Mouse (Mus musculus): ENCODE measurements at regions not wholly inside any gene's neighbourhood (a gene's known extent, or its start where the extent isn't known, plus 50 kb on each side); places are given as distances from the start of the nearest gene placed in this dataset.

DNA sequence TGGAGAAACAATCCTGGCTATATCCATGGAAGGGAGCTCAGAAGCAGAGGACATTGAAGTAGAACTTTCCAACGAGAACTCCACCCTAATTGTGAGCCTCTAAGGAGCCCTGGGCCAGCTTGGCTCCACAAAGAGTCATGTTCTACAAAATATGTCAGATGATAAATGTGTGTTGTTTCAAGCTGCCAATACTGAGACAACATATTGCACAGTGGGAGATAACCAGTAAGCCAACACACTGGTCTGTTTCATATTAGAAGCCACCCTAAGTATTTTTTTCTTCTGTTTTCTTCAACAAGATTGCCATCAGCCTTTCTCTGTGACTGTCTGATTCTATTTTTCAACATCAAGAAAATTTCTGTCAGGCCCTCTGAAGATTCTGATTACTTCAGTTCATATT lies 289.5 kb upstream of the Pitrm1 start:
- ATAC-seq (ENCODE audit: extremely low read depth, insufficient number of reproducible peaks, low FRiP score, poor library complexity, severe bottlenecking) (no peak), DNase-seq (ENCODE audit: low spot score) (no peak)
- no peaks in the 10 kb centered on the region for H3K9me3 ChIP-seq (replicated peaks)
- H3K4me3 ChIP-seq (ENCODE audit: low read depth, low read length), result no peak overlapping the region
- H3K27me3 ChIP-seq (ENCODE audit: insufficient read depth, low read length), result no peaks in the 10 kb centered on the region
- H3K36me3 ChIP-seq (replicated peaks), result no peaks in the 10 kb centered on the region
- no peak for TF ChIP-seq POLR2AphosphoS5 (IDR thresholded peaks at IDR 0.05; ENCODE audit: insufficient replicate concordance, low read depth, low read length)
- TF ChIP-seq GATA2 (IDR thresholded peaks at IDR 0.05; ENCODE audit: borderline replicate concordance, low read depth, low read length), result no peak
- no peak for TF ChIP-seq CTCF (IDR thresholded peaks at IDR 0.05; ENCODE audit: low read depth, low read length)
- TF ChIP-seq GATA1 (IDR thresholded peaks at IDR 0.05; ENCODE audit: borderline replicate concordance, low read length), result no peak
- no peak for TF ChIP-seq TAL1 (conservative IDR thresholded peaks at IDR 0.05; ENCODE audit: low read depth, low read length)
- H3K4me1 ChIP-seq (ENCODE audit: insufficient read depth, low read depth, low read length), result no peaks in the 10 kb centered on the region

- TF ChIP-seq POLR2AphosphoS5 (IDR thresholded peaks at IDR 0.05; ENCODE audit: insufficient replicate concordance, low read depth, low read length) (no peak), TAL1 (conservative IDR thresholded peaks at IDR 0.05; ENCODE audit: low read depth, low read length) (no peak)
- Histone ChIP-seq H3K4me3 (ENCODE audit: low read depth, low read length) (no peak overlapping the region), H3K36me3 (replicated peaks) (no peaks in the 10 kb centered on the region), H3K9me3 (replicated peaks) (no peaks in the 10 kb centered on the region), H3K4me1 (ENCODE audit: insufficient read depth, low read depth, low read length) (no peaks in the 10 kb centered on the region), H3K27me3 (ENCODE audit: insufficient read depth, low read length) (no peaks in the 10 kb centered on the region)
- no peak for DNase-seq (ENCODE audit: low spot score)
- no peak for ATAC-seq (ENCODE audit: extremely low read depth, insufficient number of reproducible peaks, low FRiP score, poor library complexity, severe bottlenecking)
Measured at GRCm38 (mm10) chr13:6260321-6260865, 287.6 kb upstream of the Pitrm1 start.

DNA sequence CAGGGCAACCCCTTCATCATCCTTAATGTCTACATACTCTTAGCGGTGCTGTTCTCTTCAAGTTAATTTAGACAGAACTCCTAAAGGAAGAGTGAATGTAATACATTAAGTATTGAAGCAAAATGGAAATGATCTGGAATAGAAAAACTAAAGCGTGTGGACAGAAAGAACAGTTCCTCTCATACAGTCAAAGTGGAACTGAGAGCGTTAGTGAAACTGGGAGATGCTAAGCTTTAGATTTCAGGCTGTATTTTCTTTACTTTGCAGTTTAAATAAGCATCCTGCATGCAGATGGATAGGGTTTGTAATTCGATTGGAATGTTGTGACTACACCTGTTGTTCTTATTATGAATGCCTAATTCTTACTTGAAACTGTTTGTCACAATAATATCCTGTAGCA lies 286.5 kb upstream of the Pitrm1 start:
- Histone ChIP-seq H3K4me1 (ENCODE audit: insufficient read depth, low read depth, low read length) (no peaks in the 10 kb centered on the region), H3K36me3 (replicated peaks) (no peaks in the 10 kb centered on the region), H3K4me3 (ENCODE audit: low read depth, low read length) (no peak overlapping the region), H3K27me3 (ENCODE audit: insufficient read depth, low read length) (no peaks in the 10 kb centered on the region), H3K9me3 (replicated peaks) (no peaks in the 10 kb centered on the region)
- DNase-seq (ENCODE audit: low spot score), result no peak
- TF ChIP-seq CTCF (IDR thresholded peaks at IDR 0.05; ENCODE audit: low read depth, low read length), result no peak
- no peak for TF ChIP-seq GATA2 (IDR thresholded peaks at IDR 0.05; ENCODE audit: borderline replicate concordance, low read depth, low read length)
- TF ChIP-seq POLR2AphosphoS5 (IDR thresholded peaks at IDR 0.05; ENCODE audit: insufficient replicate concordance, low read depth, low read length), result no peak
- no peak for ATAC-seq (ENCODE audit: extremely low read depth, insufficient number of reproducible peaks, low FRiP score, poor library complexity, severe bottlenecking)

DNA sequence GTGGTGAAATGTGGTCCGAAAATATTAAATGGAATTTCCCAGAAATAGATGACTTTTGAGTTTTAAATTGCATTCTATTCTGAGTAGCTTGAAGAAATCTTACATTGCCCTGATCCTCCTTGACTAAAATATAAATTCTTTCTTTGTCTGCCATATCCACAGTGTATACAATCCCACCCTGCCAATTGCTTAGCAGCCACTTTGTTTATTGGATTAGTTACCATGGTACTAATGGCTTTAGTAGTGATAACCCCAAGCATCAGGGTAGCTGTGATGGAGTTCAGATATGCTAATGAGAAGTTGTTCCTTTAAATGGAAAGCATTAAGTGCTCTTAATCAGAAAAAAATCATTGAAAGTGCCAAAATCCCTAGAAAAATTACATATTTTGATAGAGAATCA lies 277.4 kb upstream of the Pitrm1 start:
- Histone ChIP-seq H3K4me1 (ENCODE audit: insufficient read depth, low read depth, low read length) (no peaks in the 10 kb centered on the region), H3K36me3 (replicated peaks) (no peaks in the 10 kb centered on the region), H3K9me3 (replicated peaks) (no peaks in the 10 kb centered on the region), H3K27me3 (ENCODE audit: insufficient read depth, low read length) (no peaks in the 10 kb centered on the region), H3K4me3 (ENCODE audit: low read depth, low read length) (no peak overlapping the region)
- TF ChIP-seq POLR2AphosphoS5 (IDR thresholded peaks at IDR 0.05; ENCODE audit: insufficient replicate concordance, low read depth, low read length) (no peak), GATA2 (IDR thresholded peaks at IDR 0.05; ENCODE audit: borderline replicate concordance, low read depth, low read length) (no peak), TAL1 (conservative IDR thresholded peaks at IDR 0.05; ENCODE audit: low read depth, low read length) (no peak), CTCF (IDR thresholded peaks at IDR 0.05; ENCODE audit: low read depth, low read length) (no peak), GATA1 (IDR thresholded peaks at IDR 0.05; ENCODE audit: borderline replicate concordance, low read length) (no peak)
- ATAC-seq (ENCODE audit: extremely low read depth, insufficient number of reproducible peaks, low FRiP score, poor library complexity, severe bottlenecking) (no peak), DNase-seq (ENCODE audit: low spot score) (no peak)

DNA sequence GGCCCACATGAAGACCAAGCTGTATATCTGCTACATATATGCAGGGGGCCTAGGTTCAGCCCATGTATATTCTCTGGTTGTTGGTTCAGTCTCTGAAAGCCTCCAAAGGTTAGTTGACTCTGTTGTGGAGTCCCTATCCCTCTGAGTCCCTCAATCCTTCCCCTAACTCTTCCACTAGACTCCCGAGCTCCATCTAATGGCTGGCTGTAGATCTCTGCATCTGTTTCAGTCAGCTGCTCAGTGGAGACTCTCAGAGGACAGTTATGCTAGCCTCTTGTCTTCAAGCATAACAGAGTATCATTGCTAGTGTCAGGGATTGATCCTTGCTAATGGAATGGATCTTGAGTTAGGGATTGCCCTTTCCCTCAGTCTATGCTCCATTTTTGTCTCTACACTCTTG lies 275.0 kb upstream of the Pitrm1 start:
- Histone ChIP-seq H3K4me3 (ENCODE audit: low read depth, low read length) (no peak overlapping the region), H3K9me3 (replicated peaks) (no peaks in the 10 kb centered on the region), H3K27me3 (ENCODE audit: insufficient read depth, low read length) (no peaks in the 10 kb centered on the region), H3K36me3 (replicated peaks) (no peaks in the 10 kb centered on the region), H3K4me1 (ENCODE audit: insufficient read depth, low read depth, low read length) (no peaks in the 10 kb centered on the region)
- TF ChIP-seq CTCF (IDR thresholded peaks at IDR 0.05; ENCODE audit: low read depth, low read length), result no peak
- no peak for TF ChIP-seq POLR2AphosphoS5 (IDR thresholded peaks at IDR 0.05; ENCODE audit: insufficient replicate concordance, low read depth, low read length)
- TF ChIP-seq TAL1 (conservative IDR thresholded peaks at IDR 0.05; ENCODE audit: low read depth, low read length), result no peak
- TF ChIP-seq GATA2 (IDR thresholded peaks at IDR 0.05; ENCODE audit: borderline replicate concordance, low read depth, low read length), result no peak
- no peak for TF ChIP-seq GATA1 (IDR thresholded peaks at IDR 0.05; ENCODE audit: borderline replicate concordance, low read length)
- no peak for DNase-seq (ENCODE audit: low spot score)
- ATAC-seq (ENCODE audit: extremely low read depth, insufficient number of reproducible peaks, low FRiP score, poor library complexity, severe bottlenecking), result no peak

GRCm38 (mm10) chr13:6280073-6280472 lies 267.9 kb upstream of the Pitrm1 start:
- TF ChIP-seq CTCF (IDR thresholded peaks at IDR 0.05; ENCODE audit: low read depth, low read length), result no peak
- TF ChIP-seq GATA1 (IDR thresholded peaks at IDR 0.05; ENCODE audit: borderline replicate concordance, low read length), result no peak
- TF ChIP-seq TAL1 (conservative IDR thresholded peaks at IDR 0.05; ENCODE audit: low read depth, low read length), result no peak
- no peak for TF ChIP-seq POLR2AphosphoS5 (IDR thresholded peaks at IDR 0.05; ENCODE audit: insufficient replicate concordance, low read depth, low read length)
- TF ChIP-seq GATA2 (IDR thresholded peaks at IDR 0.05; ENCODE audit: borderline replicate concordance, low read depth, low read length), result no peak
- Histone ChIP-seq H3K27me3 (ENCODE audit: insufficient read depth, low read length) (no peaks in the 10 kb centered on the region), H3K4me1 (ENCODE audit: insufficient read depth, low read depth, low read length) (no peaks in the 10 kb centered on the region), H3K4me3 (ENCODE audit: low read depth, low read length) (no peak overlapping the region), H3K36me3 (replicated peaks) (no peaks in the 10 kb centered on the region), H3K9me3 (replicated peaks) (no peaks in the 10 kb centered on the region)
- DNase-seq (ENCODE audit: low spot score) (no peak), ATAC-seq (ENCODE audit: extremely low read depth, insufficient number of reproducible peaks, low FRiP score, poor library complexity, severe bottlenecking) (no peak)

DNA sequence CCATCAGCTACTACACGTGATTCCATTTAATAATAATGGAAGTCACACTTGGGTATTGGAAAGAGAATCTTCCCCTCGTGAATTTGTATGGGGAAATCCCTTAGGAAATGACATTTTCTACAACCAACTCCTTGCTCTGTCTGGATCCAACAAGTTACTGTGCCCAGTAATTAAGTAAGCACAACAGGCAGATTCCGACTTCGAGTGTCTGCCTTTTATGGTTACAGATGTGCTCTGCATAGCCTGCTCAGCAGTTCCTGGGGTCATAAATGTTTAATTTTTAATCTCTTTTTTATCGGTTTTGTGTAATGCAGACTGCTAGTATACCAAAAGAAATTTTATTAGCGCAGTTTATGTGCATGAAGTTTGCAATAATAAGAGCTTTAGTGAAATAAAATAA lies 259.8 kb upstream of the Pitrm1 start:
- H3K36me3 ChIP-seq (replicated peaks), result no peaks in the 10 kb centered on the region
- TF ChIP-seq POLR2AphosphoS5 (IDR thresholded peaks at IDR 0.05; ENCODE audit: insufficient replicate concordance, low read depth, low read length) (no peak), TAL1 (conservative IDR thresholded peaks at IDR 0.05; ENCODE audit: low read depth, low read length) (no peak), CTCF (IDR thresholded peaks at IDR 0.05; ENCODE audit: low read depth, low read length) (no peak), GATA1 (IDR thresholded peaks at IDR 0.05; ENCODE audit: borderline replicate concordance, low read length) (no peak), GATA2 (IDR thresholded peaks at IDR 0.05; ENCODE audit: borderline replicate concordance, low read depth, low read length) (no peak)
- no peaks in the 10 kb centered on the region for H3K27me3 ChIP-seq (ENCODE audit: insufficient read depth, low read length)
- H3K4me3 ChIP-seq (ENCODE audit: low read depth, low read length), result no peak overlapping the region
- ATAC-seq (ENCODE audit: extremely low read depth, insufficient number of reproducible peaks, low FRiP score, poor library complexity, severe bottlenecking), result no peak
- no peaks in the 10 kb centered on the region for H3K9me3 ChIP-seq (replicated peaks)
- no peak for DNase-seq (ENCODE audit: low spot score)
- no peaks in the 10 kb centered on the region for H3K4me1 ChIP-seq (ENCODE audit: insufficient read depth, low read depth, low read length)

Data from G1E (cell line).